Mouse (Mus musculus) gastrocnemius, postnatal 36 days (tissue): ENCODE measurements around the gene Rbks. TPM values are rescaled to one million over a fixed set of nuclear protein-coding genes. Genes with fewer than 3 reads are reported as not detected.
"Not testable (repeated sequence)": the region's sequence is repeated elsewhere in the genome, so short reads cannot be mapped to it uniquely, and the experiment has no call there.

ENCODE experiments used
- DNase-seq, 2 experiments: peaks; one replicate each; pipeline ENCODE4 v3.0.0; 2022
- intact Hi-C: fragments of 180-260 bp; cut with DNase I; formaldehyde crosslinking; loops from one replicate; pipeline ENCODE4 v1.15.1; 2025
- microRNA-seq, 2 experiments: library from miRNA; unstranded; fragments of <30 nt; microRNA quantifications; one replicate each; pipeline ENCODE4 v1.2.0; 2021
- total RNA-seq, 2 experiments: library from RNA; stranded (reverse); gene quantifications; 2 replicates each; pipeline ENCODE4 v1.2.3; 2021

The Rbks gene
- total RNA-seq, 2 experiments from 2014 or later: 3.3 to 3.9 TPM

- no peak for DNase-seq
- intact Hi-C loops: no loop called here
These were observed 107.6 kb downstream of the Rbks start for GRCm38 (mm10) chr5:31589711-31590319.

DNA sequence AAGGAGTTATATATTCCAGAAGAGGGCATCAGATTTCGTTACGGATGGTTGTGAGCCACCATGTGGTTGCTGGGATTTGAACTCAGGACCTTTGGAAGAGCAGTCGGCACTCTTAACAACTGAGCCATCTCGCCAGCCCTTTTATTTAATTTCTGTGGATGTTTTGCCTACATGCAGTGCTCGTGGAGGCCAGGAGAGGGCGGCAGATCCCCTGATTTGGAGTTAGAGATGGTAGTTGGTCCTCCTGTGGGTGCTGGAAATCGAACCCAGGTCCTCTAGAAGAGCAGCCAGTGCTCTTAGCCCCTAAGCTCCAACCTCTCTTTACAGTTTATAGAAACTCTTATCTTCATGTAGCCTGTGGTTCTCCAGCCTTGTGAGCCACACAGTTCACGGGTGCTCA, 108.8 kb downstream of the Rbks start:
- intact Hi-C loops, DNase-seq: not testable (repeated sequence)

GRCm38 (mm10) chr5:31588016-31588415, 109.4 kb downstream of the Rbks start:
- intact Hi-C loops: no loop called here
- no peak for DNase-seq

DNA sequence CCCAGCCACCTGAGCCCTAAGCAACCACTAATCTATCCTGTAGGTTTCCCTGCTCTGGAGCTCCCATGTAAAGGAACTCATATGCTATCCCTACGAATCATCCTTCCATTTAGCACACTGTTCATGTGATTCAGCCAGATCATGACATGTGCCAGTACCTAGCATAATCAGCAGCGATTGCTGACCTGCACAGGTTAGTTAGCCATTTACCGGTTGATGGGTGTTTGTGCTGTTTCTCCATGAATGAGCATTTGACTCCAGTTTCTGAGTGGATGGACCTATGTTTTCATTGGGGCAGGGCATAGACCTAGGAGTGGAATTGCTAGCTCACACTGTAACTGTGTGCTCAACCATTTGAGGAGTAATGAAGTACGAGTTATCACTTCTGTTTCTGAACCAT, 111.9 kb downstream of the Rbks start:
- intact Hi-C loops: no loop called here
- no peak for DNase-seq

DNA sequence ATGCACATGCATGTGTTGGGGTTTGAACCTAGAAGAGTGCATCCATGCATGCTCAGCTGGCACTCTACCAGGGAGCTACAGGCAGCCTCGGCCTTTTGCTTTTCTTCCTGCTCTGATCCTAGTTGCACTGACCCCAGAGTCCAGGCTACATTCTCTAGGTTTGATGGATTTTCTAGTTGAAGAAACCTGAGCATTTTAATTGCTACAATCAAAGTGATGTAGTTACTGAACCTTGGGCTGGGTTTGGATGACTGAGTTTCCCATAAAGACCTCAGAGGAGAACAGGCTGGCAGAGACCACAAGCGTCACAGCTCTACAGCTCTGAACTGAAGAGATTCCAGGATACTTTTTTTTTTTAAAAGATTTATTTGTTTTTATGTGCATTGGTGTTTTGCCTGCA, 114.2 kb downstream of the Rbks start:
- no peak for DNase-seq
- intact Hi-C loops: no loop called here

- DNase-seq: no peak
- intact Hi-C loops: no loop called here
These were observed 115.5 kb downstream of the Rbks start for GRCm38 (mm10) chr5:31581932-31582331.

- DNase-seq: no peak
- intact Hi-C loops: no loop called here
These were observed 116.2 kb downstream of the Rbks start for GRCm38 (mm10) chr5:31581263-31581662.

DNA sequence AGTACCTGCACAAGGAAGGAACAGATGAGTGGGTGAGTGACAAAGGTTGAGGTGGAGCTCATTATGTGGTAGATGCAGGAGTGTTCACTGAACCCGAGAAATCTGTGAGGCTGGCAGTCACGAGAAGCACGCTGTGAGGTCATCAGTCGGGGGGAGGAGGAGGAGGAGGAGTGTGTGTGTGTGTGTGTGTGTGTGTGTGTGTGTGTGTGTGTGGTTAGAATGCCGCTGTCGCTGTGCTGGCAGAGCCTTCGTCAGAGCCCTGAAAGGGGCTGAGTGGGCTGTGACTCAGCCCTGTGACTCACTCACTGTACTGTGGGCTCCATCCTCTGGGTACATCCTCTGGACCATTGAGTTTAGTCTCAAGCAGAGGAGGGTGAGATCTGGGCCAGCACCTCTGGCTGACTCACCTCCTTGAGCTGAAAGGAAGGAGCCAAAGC, 120.9 kb downstream of the Rbks start:
- no peak for DNase-seq
- intact Hi-C loops: loop anchor here (5.0 kb wide), 1 partner anchor 36 kb away; no protein-coding TSS in a partner anchor

Small RNA genes within 50 kb of the gene (microRNA-seq; reads per million reads assigned to microRNA genes)
- 0 reads per million in 2 experiments for gene Mir3473e

Other genes with a start within 250 kb of the Rbks start
- gene Zfp512, start 245.2 kb downstream of the Rbks start, total RNA-seq: 10 to 100 TPM in 1 of 2 experiments, 1 to 10 TPM in 1; 9.7 to 13.1 TPM
- gene 4930548H24Rik, start 211.9 kb downstream of the Rbks start, total RNA-seq: not detected
- 10 to 100 TPM; 14.9 to 17.5 TPM for gene Gpn1, start 202.9 kb downstream of the Rbks start, total RNA-seq
- gene Slc4a1ap, start 170.6 kb downstream of the Rbks start, total RNA-seq: 10 to 100 TPM; 20.4 to 20.7 TPM
- 10 to 100 TPM in 1 of 2 experiments, 1 to 10 TPM in 1; 9.0 to 10.3 TPM for gene Supt7l, start 169.8 kb downstream of the Rbks start, total RNA-seq
- gene Mrpl33, start 100.7 kb downstream of the Rbks start, total RNA-seq: 100 to 1,000 TPM; 233 to 261 TPM
- gene Babam2, start 57 bp upstream of the Rbks start, total RNA-seq: 10 to 100 TPM; 24.9 to 30.9 TPM